Mouse (Mus musculus): ENCODE data around the gene Auts2. TPM values are rescaled to one million over a fixed set of nuclear protein-coding genes. Genes with fewer than 3 reads are reported as not detected.

Gene Auts2
- polyA plus RNA-seq, 1 experiment from 2014 or later, result 97.2 TPM

DNA sequence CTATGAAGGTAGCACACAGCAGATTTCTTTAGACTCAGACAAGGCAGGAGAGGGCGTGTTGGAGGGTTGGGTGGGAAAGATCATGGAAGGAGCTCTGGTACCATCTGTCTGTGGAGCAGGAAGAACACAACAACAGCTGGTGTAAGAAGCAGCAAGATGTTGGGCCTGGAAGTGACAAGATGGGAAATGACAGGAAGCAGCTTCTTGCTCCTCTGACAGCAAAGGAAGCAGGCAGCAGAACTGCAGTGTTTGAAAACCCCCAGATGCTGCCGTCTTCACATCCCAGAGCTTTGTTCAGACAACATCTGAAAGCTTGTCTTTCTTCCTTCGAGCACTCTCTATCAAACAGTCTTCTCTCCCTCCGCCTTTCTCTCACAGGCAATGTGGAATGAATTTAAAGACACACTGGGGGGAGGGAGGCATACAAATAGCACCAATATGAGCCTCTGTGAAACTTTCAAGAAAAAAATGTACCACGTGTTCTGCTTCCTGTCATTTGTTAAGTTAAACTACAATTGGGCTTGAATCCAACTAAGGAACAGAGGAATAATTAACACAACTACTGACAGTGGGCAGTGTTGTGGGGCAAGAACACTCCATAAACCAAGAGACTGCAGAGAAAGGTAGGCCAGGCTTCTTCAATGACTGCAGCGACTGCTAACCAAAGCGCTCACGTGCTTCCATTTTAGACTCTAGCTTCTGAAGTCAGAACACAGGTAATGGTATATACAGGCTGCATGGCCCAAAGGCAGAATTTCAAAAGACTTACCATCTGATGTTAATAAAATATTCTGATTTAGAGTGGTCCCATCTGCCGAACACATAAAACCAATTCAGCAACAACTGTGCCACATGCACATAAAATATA is 381.6 kb downstream of the Auts2 start:
- Histone ChIP-seq H3K4me1 (replicated peaks; ENCODE audit: control insufficient read depth, insufficient read depth, low read length) (peaks cover 21% of the 10 kb centered on the region), H3K27me3 (replicated peaks; ENCODE audit: control insufficient read depth, insufficient read depth, low read length) (no peaks in the 10 kb centered on the region), H3K9me3 (ENCODE audit: control insufficient read depth, low read length) (no peaks in the 10 kb centered on the region), H3K4me2 (ENCODE audit: low read length) (no peak overlapping the region), H3K36me3 (ENCODE audit: control insufficient read depth, insufficient read depth) (no peaks in the 10 kb centered on the region), H3K4me3 (replicated peaks; ENCODE audit: low read length) (no peak overlapping the region), H3K9ac (replicated peaks; ENCODE audit: low read depth, low read length) (no peak overlapping the region), H3K27ac (ENCODE audit: low read length) (peak overlapping the region; percentile 4)
- peak; percentile 74 for ATAC-seq
- WGBS, result 34% methylated on average over 9 of the region's 9 CpGs

DNA sequence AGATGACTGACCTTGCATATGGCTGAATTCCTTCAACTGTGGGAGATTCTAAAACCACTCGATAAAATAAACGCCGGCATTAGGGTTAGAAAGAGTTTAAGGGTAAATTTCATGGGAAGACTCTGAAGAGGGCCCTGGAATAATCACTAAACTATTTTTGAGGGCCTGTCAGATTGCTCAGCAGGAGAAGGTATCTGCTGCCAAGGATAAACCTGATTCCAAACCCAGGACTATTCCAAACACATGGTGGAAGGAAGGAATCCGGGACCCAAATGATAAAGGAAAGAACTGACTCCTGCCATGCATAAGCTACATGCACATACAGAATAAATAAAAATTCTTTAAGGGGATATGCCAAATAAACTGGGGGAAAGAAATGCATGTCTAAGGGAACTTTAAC is 399.0 kb downstream of the Auts2 start:
- 93% methylated on average over 4 of the region's 4 CpGs for WGBS
- no peaks in the 10 kb centered on the region for H3K36me3 ChIP-seq (ENCODE audit: control insufficient read depth, insufficient read depth)
- H3K27me3 ChIP-seq (replicated peaks; ENCODE audit: control insufficient read depth, insufficient read depth, low read length), result no peaks in the 10 kb centered on the region
- H3K9ac ChIP-seq (replicated peaks; ENCODE audit: low read depth, low read length), result no peak overlapping the region
- H3K4me2 ChIP-seq (ENCODE audit: low read length), result no peak overlapping the region
- H3K27ac ChIP-seq (ENCODE audit: low read length), result no peak overlapping the region
- no peak overlapping the region for H3K4me3 ChIP-seq (replicated peaks; ENCODE audit: low read length)
- no peak for ATAC-seq
- peaks cover 2% of the 10 kb centered on the region; the same call in 1 of the 2 replicates for H3K4me1 ChIP-seq (replicated peaks; ENCODE audit: control insufficient read depth, insufficient read depth, low read length)
- H3K9me3 ChIP-seq (ENCODE audit: control insufficient read depth, low read length), result no peaks in the 10 kb centered on the region

GRCm38 (mm10) chr5:132140816-132141215 is 402.3 kb downstream of the Auts2 start:
- Histone ChIP-seq H3K9ac (replicated peaks; ENCODE audit: low read depth, low read length) (no peak overlapping the region), H3K4me1 (replicated peaks; ENCODE audit: control insufficient read depth, insufficient read depth, low read length) (peaks cover 13% of the 10 kb centered on the region), H3K27me3 (replicated peaks; ENCODE audit: control insufficient read depth, insufficient read depth, low read length) (no peaks in the 10 kb centered on the region), H3K9me3 (ENCODE audit: control insufficient read depth, low read length) (no peaks in the 10 kb centered on the region), H3K4me3 (replicated peaks; ENCODE audit: low read length) (no peak overlapping the region), H3K27ac (ENCODE audit: low read length) (no peak overlapping the region), H3K4me2 (ENCODE audit: low read length) (no peak overlapping the region), H3K36me3 (ENCODE audit: control insufficient read depth, insufficient read depth) (no peaks in the 10 kb centered on the region)
- ATAC-seq, result no peak
- WGBS, result 80% methylated on average over 4 of the region's 4 CpGs

GRCm38 (mm10) chr5:132135941-132136663 is 407.0 kb downstream of the Auts2 start:
- Histone ChIP-seq H3K27ac (ENCODE audit: low read length) (peak overlapping the region; percentile 38), H3K27me3 (replicated peaks; ENCODE audit: control insufficient read depth, insufficient read depth, low read length) (no peaks in the 10 kb centered on the region), H3K4me3 (replicated peaks; ENCODE audit: low read length) (no peak overlapping the region), H3K9me3 (ENCODE audit: control insufficient read depth, low read length) (no peaks in the 10 kb centered on the region), H3K4me1 (replicated peaks; ENCODE audit: control insufficient read depth, insufficient read depth, low read length) (peaks cover 14% of the 10 kb centered on the region), H3K36me3 (ENCODE audit: control insufficient read depth, insufficient read depth) (no peaks in the 10 kb centered on the region), H3K4me2 (ENCODE audit: low read length) (no peak overlapping the region), H3K9ac (replicated peaks; ENCODE audit: low read depth, low read length) (no peak overlapping the region)
- peak; percentile 89 for ATAC-seq
- WGBS, result 33% methylated on average over 7 of the region's 7 CpGs

DNA sequence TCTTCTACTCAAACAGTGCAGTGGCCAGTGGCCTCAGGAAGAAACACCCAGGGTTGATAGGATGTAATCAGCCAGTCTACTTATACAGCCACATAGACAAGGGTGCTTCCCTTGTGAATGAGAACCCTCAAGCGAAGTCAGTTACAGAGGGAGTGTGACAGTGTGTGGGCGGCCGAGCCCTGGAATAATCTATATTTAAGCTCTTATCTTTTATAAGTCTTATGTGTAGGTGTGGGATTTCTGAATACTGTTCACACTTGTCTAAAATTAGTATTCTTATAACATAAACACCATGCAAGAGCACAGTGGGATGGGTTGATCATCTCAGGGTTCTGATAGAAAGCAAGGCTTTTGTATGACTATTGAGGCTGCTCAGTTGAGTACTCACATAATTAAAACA is 411.2 kb downstream of the Auts2 start:
- H3K4me1 ChIP-seq (replicated peaks; ENCODE audit: control insufficient read depth, insufficient read depth, low read length), result peaks cover 20% of the 10 kb centered on the region
- ATAC-seq, result no peak
- H3K4me3 ChIP-seq (replicated peaks; ENCODE audit: low read length), result no peak overlapping the region
- H3K4me2 ChIP-seq (ENCODE audit: low read length), result no peak overlapping the region
- H3K9me3 ChIP-seq (ENCODE audit: control insufficient read depth, low read length), result no peaks in the 10 kb centered on the region
- H3K9ac ChIP-seq (replicated peaks; ENCODE audit: low read depth, low read length), result no peak overlapping the region
- WGBS, result 89% methylated on average over 3 of the region's 3 CpGs
- no peaks in the 10 kb centered on the region for H3K27me3 ChIP-seq (replicated peaks; ENCODE audit: control insufficient read depth, insufficient read depth, low read length)
- no peak overlapping the region for H3K27ac ChIP-seq (ENCODE audit: low read length)
- H3K36me3 ChIP-seq (ENCODE audit: control insufficient read depth, insufficient read depth), result no peaks in the 10 kb centered on the region

DNA sequence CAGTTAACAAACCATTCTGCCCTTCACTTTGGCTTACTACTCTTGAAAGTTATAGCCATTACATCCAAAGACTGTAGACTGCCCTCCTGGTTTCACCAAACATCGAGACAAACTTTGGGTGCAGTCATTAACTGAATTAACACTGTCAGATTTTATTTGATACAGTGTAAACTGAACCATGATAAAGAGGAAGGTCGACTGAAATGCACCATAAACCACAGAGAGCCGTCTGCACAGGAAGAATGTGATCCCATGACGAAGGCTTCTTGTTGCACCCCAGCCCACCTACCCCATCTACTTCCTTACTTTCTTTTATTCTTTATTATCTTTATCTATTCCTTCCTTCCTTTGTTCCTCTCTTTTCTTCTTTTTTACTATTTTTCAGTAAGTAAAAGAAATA is 412.6 kb downstream of the Auts2 start:
- H3K4me1 ChIP-seq (replicated peaks; ENCODE audit: control insufficient read depth, insufficient read depth, low read length), result peaks cover 15% of the 10 kb centered on the region
- no peaks in the 10 kb centered on the region for H3K9me3 ChIP-seq (ENCODE audit: control insufficient read depth, low read length)
- no peak overlapping the region for H3K27ac ChIP-seq (ENCODE audit: low read length)
- H3K9ac ChIP-seq (replicated peaks; ENCODE audit: low read depth, low read length), result no peak overlapping the region
- WGBS, result 81% methylated on average over 4 of the region's 4 CpGs
- H3K36me3 ChIP-seq (ENCODE audit: control insufficient read depth, insufficient read depth), result no peaks in the 10 kb centered on the region
- H3K27me3 ChIP-seq (replicated peaks; ENCODE audit: control insufficient read depth, insufficient read depth, low read length), result no peaks in the 10 kb centered on the region
- no peak overlapping the region for H3K4me2 ChIP-seq (ENCODE audit: low read length)
- ATAC-seq, result no peak
- H3K4me3 ChIP-seq (replicated peaks; ENCODE audit: low read length), result no peak overlapping the region

DNA sequence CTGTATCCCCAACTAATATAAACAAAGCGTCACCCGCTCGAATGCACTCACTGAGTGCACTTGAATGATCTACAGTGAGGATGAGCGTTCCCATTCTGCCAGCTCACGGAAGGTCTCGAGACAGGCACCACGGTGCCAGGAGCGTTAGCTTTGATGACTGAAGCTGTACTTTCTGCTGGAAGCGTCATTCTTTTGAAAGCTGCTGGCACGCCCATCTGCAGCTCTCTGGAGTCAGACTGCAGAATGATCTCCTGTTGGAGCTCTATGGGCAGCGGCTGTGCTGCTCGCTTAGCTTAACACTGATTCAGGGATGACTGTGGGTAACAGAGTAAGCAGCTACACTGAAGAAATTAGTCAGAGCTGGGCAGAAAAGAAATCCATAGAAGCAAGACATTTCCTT is 416.5 kb downstream of the Auts2 start:
- peaks cover 15% of the 10 kb centered on the region for H3K4me1 ChIP-seq (replicated peaks; ENCODE audit: control insufficient read depth, insufficient read depth, low read length)
- H3K4me2 ChIP-seq (ENCODE audit: low read length), result peak overlapping the region; percentile 9; the same call in 1 of the 2 replicates
- H3K27me3 ChIP-seq (replicated peaks; ENCODE audit: control insufficient read depth, insufficient read depth, low read length), result no peaks in the 10 kb centered on the region
- 35% methylated on average over 12 of the region's 12 CpGs for WGBS
- ATAC-seq, result peak; percentile 38; the same call in 1 of the 2 replicates
- no peak overlapping the region for H3K9ac ChIP-seq (replicated peaks; ENCODE audit: low read depth, low read length)
- H3K4me3 ChIP-seq (replicated peaks; ENCODE audit: low read length), result no peak overlapping the region
- no peaks in the 10 kb centered on the region for H3K9me3 ChIP-seq (ENCODE audit: control insufficient read depth, low read length)
- H3K36me3 ChIP-seq (ENCODE audit: control insufficient read depth, insufficient read depth), result no peaks in the 10 kb centered on the region
- no peak overlapping the region for H3K27ac ChIP-seq (ENCODE audit: low read length)

- no peak overlapping the region for H3K4me2 ChIP-seq (ENCODE audit: low read length)
- no peak overlapping the region for H3K4me3 ChIP-seq (replicated peaks; ENCODE audit: low read length)
- no peak overlapping the region for H3K27ac ChIP-seq (ENCODE audit: low read length)
- H3K9me3 ChIP-seq (ENCODE audit: control insufficient read depth, low read length), result no peaks in the 10 kb centered on the region
- ATAC-seq, result peak; percentile 38; the same call in 1 of the 2 replicates
- H3K9ac ChIP-seq (replicated peaks; ENCODE audit: low read depth, low read length), result no peak overlapping the region
- peaks cover 5% of the 10 kb centered on the region for H3K4me1 ChIP-seq (replicated peaks; ENCODE audit: control insufficient read depth, insufficient read depth, low read length)
- no peaks in the 10 kb centered on the region for H3K27me3 ChIP-seq (replicated peaks; ENCODE audit: control insufficient read depth, insufficient read depth, low read length)
- H3K36me3 ChIP-seq (ENCODE audit: control insufficient read depth, insufficient read depth), result no peaks in the 10 kb centered on the region
- WGBS, result 78% methylated on average over 3 of the region's 3 CpGs
These were observed 427.5 kb downstream of the Auts2 start for GRCm38 (mm10) chr5:132115631-132116030.

DNA sequence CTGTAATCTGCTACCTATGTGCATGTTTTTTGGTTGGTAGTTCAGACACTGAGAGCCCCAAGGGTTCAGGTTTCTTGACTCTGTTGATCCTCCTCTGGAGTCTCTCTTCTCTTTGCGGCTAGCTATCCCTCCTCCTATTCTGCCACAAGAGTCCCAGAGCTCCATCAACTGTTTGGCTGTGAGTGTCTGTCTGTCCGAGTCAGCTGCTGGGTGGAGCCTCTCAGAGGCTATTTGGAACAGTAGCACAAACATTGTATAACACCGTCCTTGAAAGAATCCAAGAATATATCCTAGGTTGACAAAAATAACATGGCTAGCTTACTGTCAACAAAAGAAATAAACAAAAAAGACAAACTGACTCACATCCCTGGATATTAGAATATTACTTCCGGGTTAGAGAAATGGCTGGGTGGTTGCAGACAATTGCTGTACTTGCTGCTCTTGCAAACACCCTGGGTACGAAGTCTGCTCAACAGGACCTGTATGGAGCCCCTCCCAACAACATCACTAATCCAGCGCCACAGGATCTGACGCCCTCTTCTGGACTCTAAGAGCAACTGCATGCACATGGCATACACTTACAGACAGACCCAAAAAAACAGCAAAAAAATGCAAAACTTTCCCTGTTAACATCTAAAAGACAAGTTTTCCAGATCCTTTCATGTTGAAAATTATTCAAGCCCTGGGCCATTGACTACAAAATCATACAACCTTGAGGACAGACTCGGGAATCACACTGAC is 428.4 kb downstream of the Auts2 start:
- Histone ChIP-seq H3K27ac (ENCODE audit: low read length) (no peak overlapping the region), H3K4me3 (replicated peaks; ENCODE audit: low read length) (no peak overlapping the region), H3K9ac (replicated peaks; ENCODE audit: low read depth, low read length) (no peak overlapping the region), H3K9me3 (ENCODE audit: control insufficient read depth, low read length) (no peaks in the 10 kb centered on the region), H3K4me2 (ENCODE audit: low read length) (no peak overlapping the region), H3K27me3 (replicated peaks; ENCODE audit: control insufficient read depth, insufficient read depth, low read length) (no peaks in the 10 kb centered on the region), H3K4me1 (replicated peaks; ENCODE audit: control insufficient read depth, insufficient read depth, low read length) (peaks cover 5% of the 10 kb centered on the region), H3K36me3 (ENCODE audit: control insufficient read depth, insufficient read depth) (no peaks in the 10 kb centered on the region)
- 72% methylated on average over 8 of the region's 8 CpGs for WGBS
- no peak for ATAC-seq
